Comparison of ENCODE assay signal across 9 mouse cellular contexts in genomic region chr13:49298514-49299381, GRCm38 (mm10). TPM values are rescaled to one million over a fixed set of nuclear protein-coding genes. Genes with fewer than 3 reads are reported as not detected.
A peak's percentile ranks its signal among the peaks of the same experiment; 100 is the strongest.
DNase-seq lines count a peak whose midpoint lies in the region; ATAC-seq and TF ChIP-seq lines count a peak whose summit lies in the region.
"Had no signal": no experiment of that assay in that cellular context is flagged by ENCODE, and none has a peak within 500 bp of the region (broad histone marks: within the 10 kb centered on the region; RNA-seq: fewer than 3 reads in every experiment).

No protein-coding gene starts in this region.

- TF ChIP-seq EP300 in lung, postnatal 0 days (IDR thresholded peaks at IDR 0.05): peak; percentile 88
- no peak for TF ChIP-seq EP300 in stomach, postnatal 0 days (optimal IDR thresholded peaks at IDR 0.05)

- H3K9ac ChIP-seq in lung, postnatal 0 days (replicated peaks; ENCODE audit: low read depth): no peak overlapping the region
- no peak overlapping the region for H3K9ac ChIP-seq in stomach, postnatal 0 days (ENCODE audit: low read length)
- H3K9ac ChIP-seq: heart, embryonic 15.5 days had no signal

- WGBS in lung, postnatal 0 days: 50% methylated on average over 14 of the region's 14 CpGs
- WGBS in stomach, postnatal 0 days: 53% methylated on average over 14 of the region's 14 CpGs
- WGBS in midbrain, embryonic 10.5 days: 87% methylated on average over 14 of the region's 14 CpGs

- ATAC-seq in lung, postnatal 0 days: peak; percentile 82
- ATAC-seq in stomach, postnatal 0 days (ENCODE audit: low FRiP score, low TSS enrichment): peak; percentile 53

- no peak overlapping the region for H3K4me2 ChIP-seq in lung, postnatal 0 days (replicated peaks; ENCODE audit: low read depth, low read length)
- no peak overlapping the region for H3K4me2 ChIP-seq in stomach, postnatal 0 days (replicated peaks; ENCODE audit: low read depth)
- H3K4me2 ChIP-seq: heart, embryonic 15.5 days had no signal

- no peaks in the 10 kb centered on the region for H3K9me3 ChIP-seq in lung, postnatal 0 days (ENCODE audit: low read length)
- no peaks in the 10 kb centered on the region for H3K9me3 ChIP-seq in stomach, postnatal 0 days (ENCODE audit: control insufficient read depth, low read length)
- no peaks in the 10 kb centered on the region for H3K9me3 ChIP-seq in midbrain, embryonic 10.5 days (replicated peaks)
- H3K9me3 ChIP-seq: heart, embryonic 15.5 days had no signal

- H3K27ac ChIP-seq in lung, postnatal 0 days (ENCODE audit: low read length): peak overlapping the region; percentile 34
- H3K27ac ChIP-seq in stomach, postnatal 0 days (replicated peaks): no peak overlapping the region; the same call in 1 of the 2 replicates
- H3K27ac ChIP-seq in midbrain, embryonic 10.5 days (replicated peaks): no peak overlapping the region
- H3K27ac ChIP-seq: heart, embryonic 15.5 days had no signal

- peaks cover 4% of the 10 kb centered on the region; the same call in 1 of the 2 replicates for H3K4me1 ChIP-seq in lung, postnatal 0 days (ENCODE audit: insufficient read depth, low read depth, low read length)
- 0 out of 2 replicates have a peak, but pooled peaks cover 2% of the 10 kb centered on the region for H3K4me1 ChIP-seq in stomach, postnatal 0 days (replicated peaks; ENCODE audit: control insufficient read depth, insufficient read depth)
- H3K4me1 ChIP-seq in midbrain, embryonic 10.5 days: no peaks in the 10 kb centered on the region
- H3K4me1 ChIP-seq: heart, embryonic 15.5 days had no signal

- H3K4me3 ChIP-seq in lung, postnatal 0 days (ENCODE audit: low read depth, low read length): no peak overlapping the region
- H3K4me3 ChIP-seq in stomach, postnatal 0 days (ENCODE audit: low read depth, low read length): no peak overlapping the region
- no peak overlapping the region for H3K4me3 ChIP-seq in midbrain, embryonic 10.5 days
- H3K4me3 ChIP-seq: heart, embryonic 15.5 days had no signal

- H3K36me3 ChIP-seq in lung, postnatal 0 days (ENCODE audit: insufficient read depth, low read length): no peaks in the 10 kb centered on the region
- no peaks in the 10 kb centered on the region for H3K36me3 ChIP-seq in stomach, postnatal 0 days (ENCODE audit: control insufficient read depth, insufficient read depth, low read length)
- peaks cover 7% of the 10 kb centered on the region; the same call in 1 of the 2 replicates for H3K36me3 ChIP-seq in midbrain, embryonic 10.5 days
- H3K36me3 ChIP-seq: heart, embryonic 15.5 days had no signal

- H3K27me3 ChIP-seq in lung, postnatal 0 days (replicated peaks; ENCODE audit: insufficient read depth, low read length): no peaks in the 10 kb centered on the region
- no peaks in the 10 kb centered on the region for H3K27me3 ChIP-seq in stomach, postnatal 0 days (ENCODE audit: control insufficient read depth, insufficient read depth, low read length)
- no peaks in the 10 kb centered on the region for H3K27me3 ChIP-seq in midbrain, embryonic 10.5 days (ENCODE audit: low read depth, poor library complexity, severe bottlenecking)
- H3K27me3 ChIP-seq: heart, embryonic 15.5 days had no signal

- DNase-seq in thymus, postnatal 25 days: peak; percentile 8
- no peak for DNase-seq in thymus, adult 18-20 months
- DNase-seq in kidney, adult 11 months: peak; percentile 76
- DNase-seq in lung, postnatal 0 days (ENCODE audit: low spot score): peak; percentile 64
- DNase-seq in stomach, postnatal 0 days (ENCODE audit: low spot score): peak; percentile 31
- no peak for DNase-seq in midbrain, embryonic 10.5 days (ENCODE audit: low spot score)
- no peak for DNase-seq in adrenal gland, adult 2 months
- DNase-seq in embryo, embryonic 10 days (ENCODE audit: low spot score): no peak

- TF ChIP-seq CTCF in lung, postnatal 0 days (IDR thresholded peaks at IDR 0.05): no peak
- no peak for TF ChIP-seq CTCF in stomach, postnatal 0 days (IDR thresholded peaks at IDR 0.05; ENCODE audit: low read depth)

RNA-seq across cellular contexts. Expression of gene Fgd3, which starts 21.4 kb away (rescaled TPM):
- polyA plus RNA-seq in lung, postnatal 0 days (2015; fragmentation: Nextera tagmentation; extraction: Ambion mirVana): 0.37 and 0.56 TPM in 2 replicates
- 0.23 and 0.25 TPM in 2 replicates for polyA plus RNA-seq in stomach, postnatal 0 days (2015; fragmentation: Nextera tagmentation; extraction: Ambion mirVana)
- 1.1 and 1.5 TPM in 2 replicates for polyA plus RNA-seq in midbrain, embryonic 10.5 days (2016; fragmentation: Nextera tagmentation; extraction: Ambion mirVana)
- total RNA-seq in adrenal gland, adult 2 months (2021): 1 to 10 TPM; 3.1 to 6.0 TPM
- 1.3 and 2.3 TPM in 2 replicates for polyA plus RNA-seq in adrenal gland, adult 2 months (2012; rRNA removed)

RNA-seq across cellular contexts. Expression of gene Bicd2, which starts 42.6 kb away (rescaled TPM):
- 32.5 and 40.2 TPM in 2 replicates for polyA plus RNA-seq in lung, postnatal 0 days (2015; fragmentation: Nextera tagmentation; extraction: Ambion mirVana)
- 19.6 TPM in 2 replicates for polyA plus RNA-seq in stomach, postnatal 0 days (2015; fragmentation: Nextera tagmentation; extraction: Ambion mirVana)
- 29.7 and 33.9 TPM in 2 replicates for polyA plus RNA-seq in midbrain, embryonic 10.5 days (2016; fragmentation: Nextera tagmentation; extraction: Ambion mirVana)
- total RNA-seq in adrenal gland, adult 2 months (2021): 10 to 100 TPM; 34.7 to 43.2 TPM
- 25.1 and 25.2 TPM in 2 replicates for polyA plus RNA-seq in adrenal gland, adult 2 months (2012; rRNA removed)

RNA-seq across cellular contexts. Expression of gene Susd3, which starts 50.2 kb away (rescaled TPM):
- polyA plus RNA-seq in lung, postnatal 0 days (2015; fragmentation: Nextera tagmentation; extraction: Ambion mirVana): 2.5 TPM in 2 replicates
- 1.0 and 1.2 TPM in 2 replicates for polyA plus RNA-seq in stomach, postnatal 0 days (2015; fragmentation: Nextera tagmentation; extraction: Ambion mirVana)
- polyA plus RNA-seq in midbrain, embryonic 10.5 days (2016; fragmentation: Nextera tagmentation; extraction: Ambion mirVana): 1.0 and 1.2 TPM in 2 replicates
- 10 to 100 TPM in 1 of 2 experiments, under 1 TPM in 1; 0.52 to 10.9 TPM for total RNA-seq in adrenal gland, adult 2 months (2021)
- 5.0 and 143 TPM in 2 replicates for polyA plus RNA-seq in adrenal gland, adult 2 months (2012; rRNA removed)

Comparison
In these comparisons a context has a peak if more than half of its experiments do, and no peak if none do; other contexts are left out.
1. DNase-seq: peak in thymus, postnatal 25 days (single experiment), kidney, adult 11 months (single experiment), lung, postnatal 0 days (single experiment) and stomach, postnatal 0 days (single experiment); none in thymus, adult 18-20 months (0 of 2), midbrain, embryonic 10.5 days (single experiment), adrenal gland, adult 2 months (single experiment) and embryo, embryonic 10 days (single experiment).